Mouse (Mus musculus) c-Kit-negative CD71-positive TER-119-positive erythroid progenitor cells, embryonic 14.5 days (primary cell): ENCODE measurements around the gene Rbm34.
A peak's percentile ranks its signal among the peaks of the same experiment; 100 is the strongest.
"Not testable (repeated sequence)": the region's sequence is repeated elsewhere in the genome, so short reads cannot be mapped to it uniquely, and the experiment has no call there.

Source experiments
- DNase-seq: peaks from one replicate; pipeline ENCODE4 v3.0.0-alpha.2; 2013; ENCODE audit warnings: low read depth, low spot score

Rbm34 gene

GRCm38 (mm10) chr8:126970579-126971313 is at the start of gene Rbm34:
Rbm34 (minus strand) TSS chr8:126971071.
- DNase-seq = peak; percentile 86

GRCm38 (mm10) chr8:127011668-127012067 is 40.8 kb upstream of the Rbm34 start:
- DNase-seq = no peak

- no peak for DNase-seq
Observed at GRCm38 (mm10) chr8:126994506-126994905, 23.6 kb upstream of the Rbm34 start.

GRCm38 (mm10) chr8:126989363-126990153 is 18.7 kb upstream of the Rbm34 start:
- DNase-seq = no peak

DNA sequence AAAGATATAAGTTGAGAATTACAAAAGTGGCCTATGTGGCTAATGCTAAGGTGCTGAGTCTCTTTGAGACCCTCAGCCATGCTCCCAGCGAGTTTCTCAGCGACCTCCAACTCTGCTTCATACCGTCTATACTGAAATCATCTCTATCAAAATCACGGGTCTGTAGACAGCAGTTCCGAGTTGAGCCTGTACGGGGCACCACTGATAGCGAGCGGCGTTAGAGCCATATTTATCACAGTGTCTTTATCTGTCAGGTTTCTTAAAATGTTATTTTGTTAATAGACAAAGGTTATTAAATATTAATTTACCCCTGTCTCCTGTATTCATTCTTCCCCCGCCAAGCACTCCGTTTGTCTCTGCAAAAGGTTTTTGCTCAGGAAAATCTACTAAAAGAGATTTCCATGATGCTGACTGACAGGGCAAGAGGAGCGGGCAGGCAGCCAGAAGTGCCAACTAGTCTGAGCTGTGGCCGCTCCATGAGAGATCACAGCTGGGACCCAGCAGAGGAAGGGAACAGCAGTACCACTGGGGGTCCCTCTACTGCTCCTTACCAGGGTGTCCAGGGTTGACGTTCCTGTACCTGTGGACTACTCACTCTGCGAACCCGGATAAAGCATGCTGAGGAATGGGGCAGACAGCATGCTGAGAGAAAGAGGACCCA is 17.6 kb upstream of the Rbm34 start:
- DNase-seq = no peak

DNA sequence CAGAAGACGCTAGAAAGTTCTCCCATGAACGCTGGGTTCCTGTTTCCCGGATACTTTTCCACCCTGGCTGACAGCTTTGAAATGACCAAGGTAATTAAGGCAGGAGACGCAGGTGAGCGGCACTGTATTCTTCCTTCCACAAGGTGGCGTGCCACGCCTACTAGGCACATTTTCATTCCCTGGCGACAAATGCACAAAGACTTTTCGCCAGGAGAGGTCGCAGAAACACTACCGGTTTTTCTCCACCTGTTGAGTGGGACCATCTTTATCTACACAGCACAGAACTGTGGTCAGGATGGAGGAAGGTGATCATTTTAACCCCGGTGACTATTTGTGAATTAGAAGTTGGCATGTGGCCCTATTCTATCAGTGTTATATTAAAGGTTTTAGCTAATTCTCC is 15.6 kb upstream of the Rbm34 start:
- DNase-seq = no peak

DNA sequence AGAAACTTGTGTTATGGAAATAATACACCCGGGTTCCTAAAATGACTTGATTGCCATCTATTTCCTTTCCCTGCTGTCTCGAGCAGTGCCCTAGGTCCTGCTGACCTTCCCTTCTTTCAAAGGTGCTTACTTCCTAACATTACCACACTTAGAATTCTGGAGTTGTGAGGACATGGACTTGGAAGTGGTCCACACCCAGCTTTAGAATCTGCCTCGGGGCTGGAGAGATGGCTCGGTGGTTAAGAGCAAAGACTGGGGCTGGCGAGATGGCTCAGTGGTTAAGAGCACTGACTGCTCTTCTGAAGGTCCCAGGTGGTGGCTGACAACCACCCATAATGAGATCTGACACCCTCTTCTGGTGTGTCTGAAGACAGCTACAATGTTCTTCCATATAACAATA is 9.2 kb upstream of the Rbm34 start:
- DNase-seq = no peak

DNA sequence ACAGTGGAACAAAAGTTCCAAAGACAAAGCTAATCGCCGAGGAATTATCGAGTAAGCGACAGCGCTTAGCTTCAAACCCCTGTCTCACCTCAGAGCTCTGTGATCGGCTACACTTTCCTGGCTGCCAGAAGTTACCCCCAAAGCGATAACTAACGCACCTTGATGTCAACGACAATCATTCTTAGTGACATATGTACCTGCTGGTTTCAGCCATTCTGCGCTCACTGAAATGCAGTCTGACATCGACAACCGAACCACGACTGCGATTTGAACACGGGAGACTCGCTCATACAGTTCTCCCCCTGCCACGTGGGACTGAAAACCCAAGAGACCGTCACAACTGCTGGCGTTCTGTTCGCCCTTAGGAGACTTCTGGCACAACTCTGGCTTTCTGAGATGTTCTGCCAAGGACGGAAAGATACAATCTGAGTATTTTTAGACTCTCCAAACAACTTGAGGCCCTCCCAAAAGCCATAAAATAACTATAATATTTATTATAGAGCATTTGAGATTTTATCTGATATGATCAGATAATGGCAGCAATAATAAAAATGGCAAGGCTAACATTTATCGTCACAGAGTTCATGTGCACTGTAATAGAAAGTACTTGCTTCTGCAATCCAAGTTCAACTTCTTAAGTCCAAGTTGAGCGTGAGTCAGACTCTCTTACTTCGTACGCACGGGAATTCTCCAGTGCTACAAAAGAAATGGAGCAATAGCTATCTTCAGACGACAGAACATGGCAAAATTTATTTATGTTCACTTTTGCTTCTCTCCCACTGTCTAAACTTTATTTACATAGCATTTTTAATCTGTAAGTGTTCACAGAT is 8.4 kb upstream of the Rbm34 start:
- DNase-seq = no peak

- not testable (repeated sequence) for DNase-seq
Observed at GRCm38 (mm10) chr8:126978535-126978934, 7.7 kb upstream of the Rbm34 start.

- DNase-seq = no peak
Observed at GRCm38 (mm10) chr8:126978028-126978427, 7.2 kb upstream of the Rbm34 start.

DNA sequence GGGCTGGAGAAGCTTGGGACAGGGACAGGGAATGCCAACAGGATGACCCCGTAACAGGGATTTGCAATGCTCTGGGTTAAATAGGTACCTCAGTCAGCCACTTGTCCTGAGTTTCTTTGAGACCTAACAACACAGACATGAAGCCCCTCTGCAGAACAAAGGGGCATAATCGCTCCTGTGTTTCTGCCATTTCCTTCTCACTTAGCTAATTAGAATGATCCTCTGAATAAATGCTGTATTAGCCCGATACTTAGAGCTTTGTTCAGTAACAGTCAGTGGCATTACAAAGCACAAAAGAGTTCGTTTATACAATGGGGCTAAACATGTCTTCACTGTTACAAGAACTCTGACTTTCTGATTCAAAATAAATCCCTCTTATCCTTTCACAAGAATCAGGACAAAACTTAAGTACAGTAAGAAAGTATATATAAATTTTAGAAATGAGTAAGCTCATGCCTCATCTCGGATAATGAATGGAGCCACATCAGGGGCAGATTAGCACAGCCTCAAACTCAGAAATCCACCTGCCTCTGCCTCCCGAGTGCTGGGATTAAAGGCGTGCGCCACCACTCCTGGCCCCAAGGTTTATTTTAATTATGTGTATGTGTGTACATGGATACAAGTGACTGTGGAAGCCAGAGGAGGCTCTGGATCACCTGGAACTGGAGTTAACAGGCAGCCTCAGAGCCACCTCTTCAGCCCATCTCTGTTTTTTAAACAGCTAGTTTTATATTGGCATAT is 5.9 kb upstream of the Rbm34 start:
- DNase-seq = no peak

- peak; percentile 39 for DNase-seq
Observed at GRCm38 (mm10) chr8:126975706-126976105, 4.8 kb upstream of the Rbm34 start.

GRCm38 (mm10) chr8:126974511-126974910 is 3.6 kb upstream of the Rbm34 start:
- no peak for DNase-seq

GRCm38 (mm10) chr8:126973686-126974265 is 2.9 kb upstream of the Rbm34 start:
- no peak for DNase-seq

DNA sequence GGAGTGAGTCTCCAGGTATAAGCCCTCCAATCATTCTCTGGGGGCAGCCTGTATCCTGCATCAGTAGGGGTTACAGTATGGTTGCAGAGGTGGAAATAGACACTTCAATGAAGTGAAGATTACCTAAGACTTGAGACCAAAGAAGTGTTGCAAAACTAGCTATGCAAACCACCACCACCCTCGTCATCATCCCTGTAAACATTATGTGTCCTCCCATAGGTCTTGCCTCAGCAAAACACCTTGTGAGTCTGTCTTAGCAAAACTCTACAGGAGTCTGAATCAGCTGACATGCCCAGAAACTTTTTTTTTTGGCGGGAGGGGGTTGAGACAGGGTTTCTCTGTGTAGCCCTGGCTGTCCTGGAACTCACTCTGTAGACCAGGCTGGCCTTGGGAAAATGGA is 1.8 kb upstream of the Rbm34 start:
- no peak for DNase-seq

DNA sequence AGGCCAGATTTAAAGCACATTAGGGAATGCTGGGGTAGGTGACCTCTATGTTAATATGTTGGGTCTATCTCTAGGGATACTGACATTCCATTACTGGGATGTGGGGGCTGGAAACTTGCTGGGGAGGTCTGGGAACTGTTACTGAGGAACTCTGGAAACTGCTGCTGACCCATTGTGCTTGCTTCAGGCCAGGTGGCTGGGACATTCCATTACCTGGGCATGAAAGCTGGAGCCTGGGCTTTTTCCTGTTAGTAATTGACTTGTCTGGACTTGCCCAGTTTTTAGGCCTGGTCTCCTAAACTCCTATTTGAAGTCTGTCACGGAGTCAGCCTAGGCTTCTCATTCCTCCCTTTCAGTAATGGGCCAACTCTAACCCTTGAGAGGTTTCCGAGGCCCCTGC is 1.2 kb upstream of the Rbm34 start:
- DNase-seq = no peak

DNA sequence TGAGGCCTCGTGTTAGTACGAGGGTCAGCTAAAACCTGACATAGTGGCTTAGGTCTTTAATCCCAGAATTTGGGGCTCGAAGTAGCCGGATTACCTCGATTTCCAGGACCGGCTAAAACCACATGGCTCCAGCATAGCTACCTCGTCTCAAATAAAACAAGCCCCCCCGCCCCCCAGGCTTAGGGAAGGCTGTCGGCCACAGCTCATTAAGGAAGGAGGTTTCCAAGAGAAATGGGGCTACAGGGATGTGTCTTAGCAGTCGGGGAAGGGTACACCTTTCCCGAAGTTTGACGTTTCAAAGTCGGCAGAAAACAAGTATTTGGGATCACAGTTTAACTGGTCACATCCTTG is 418 bp upstream of the Rbm34 start:
- peak; percentile 5 for DNase-seq

GRCm38 (mm10) chr8:126969546-126969945 is 1.3 kb downstream of the Rbm34 start:
- no peak for DNase-seq

- DNase-seq = no peak
Observed at GRCm38 (mm10) chr8:126968107-126968506, 2.8 kb downstream of the Rbm34 start.

DNA sequence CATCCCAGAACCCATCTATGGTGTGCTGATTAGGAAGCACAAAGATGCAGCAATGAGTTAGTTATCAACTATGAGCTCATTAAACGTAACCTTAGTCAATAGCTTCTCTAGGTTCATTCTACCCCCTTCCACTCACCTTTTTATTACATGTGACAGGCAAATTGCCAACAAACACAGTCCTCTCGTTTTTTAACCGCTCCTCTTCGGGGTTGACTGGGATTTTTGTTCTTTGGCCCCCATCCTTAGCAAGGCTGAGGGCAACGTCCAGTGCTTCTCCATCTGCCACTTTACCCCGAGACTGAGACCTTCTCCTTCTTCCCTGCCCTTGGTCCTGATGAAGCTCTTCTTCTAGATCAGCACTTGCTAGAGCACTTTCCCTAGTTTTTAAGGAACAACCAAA is 5.6 kb downstream of the Rbm34 start:
- DNase-seq = no peak

DNA sequence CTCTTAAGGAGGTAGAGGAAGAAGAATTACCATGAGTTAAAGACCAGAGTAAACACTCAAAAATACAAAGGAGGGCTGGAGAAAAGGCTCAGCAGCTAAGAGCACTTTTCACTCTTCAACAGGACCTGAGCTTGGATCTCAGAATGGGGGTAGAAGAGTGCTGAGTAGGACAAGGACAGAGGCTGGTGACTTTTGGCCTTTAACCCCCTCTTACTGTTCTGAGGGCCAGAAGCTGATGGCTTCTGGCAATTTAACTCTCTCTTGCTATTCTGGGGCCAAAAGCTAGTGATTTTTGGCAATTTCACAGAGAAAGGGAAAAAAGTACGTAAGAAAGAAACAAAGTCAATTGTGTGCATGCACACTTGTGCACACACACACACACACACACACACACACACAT is 8.0 kb downstream of the Rbm34 start:
- DNase-seq = no peak
